Mouse (Mus musculus): ENCODE measurements around the gene Gapdh.
"Not testable (repeated sequence)": the region's sequence is repeated elsewhere in the genome, so short reads cannot be mapped to it uniquely, and the experiment has no call there.

Gene Gapdh

DNA sequence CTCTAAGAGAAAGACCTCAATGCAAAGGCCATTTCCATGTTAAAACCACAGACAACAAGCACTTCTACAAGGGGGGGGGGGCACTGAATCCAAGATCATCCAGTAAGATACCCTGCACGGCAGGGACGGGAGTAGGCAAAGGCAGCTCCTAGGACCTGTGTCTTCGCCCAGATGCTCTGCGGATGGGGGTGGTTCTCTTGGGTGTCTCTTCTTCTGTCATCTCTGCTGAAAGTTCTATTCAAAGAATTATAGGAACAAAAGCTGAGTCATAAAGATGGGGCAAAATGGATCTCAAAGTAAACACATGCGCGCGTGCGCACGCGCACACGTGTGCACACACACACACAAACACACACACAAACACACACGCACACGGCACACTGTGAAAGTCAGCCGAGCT, 1.8 kb upstream of the Gapdh start:
- no peak for DNase-seq (ENCODE audit: low spot score in 2 of 2)

DNA sequence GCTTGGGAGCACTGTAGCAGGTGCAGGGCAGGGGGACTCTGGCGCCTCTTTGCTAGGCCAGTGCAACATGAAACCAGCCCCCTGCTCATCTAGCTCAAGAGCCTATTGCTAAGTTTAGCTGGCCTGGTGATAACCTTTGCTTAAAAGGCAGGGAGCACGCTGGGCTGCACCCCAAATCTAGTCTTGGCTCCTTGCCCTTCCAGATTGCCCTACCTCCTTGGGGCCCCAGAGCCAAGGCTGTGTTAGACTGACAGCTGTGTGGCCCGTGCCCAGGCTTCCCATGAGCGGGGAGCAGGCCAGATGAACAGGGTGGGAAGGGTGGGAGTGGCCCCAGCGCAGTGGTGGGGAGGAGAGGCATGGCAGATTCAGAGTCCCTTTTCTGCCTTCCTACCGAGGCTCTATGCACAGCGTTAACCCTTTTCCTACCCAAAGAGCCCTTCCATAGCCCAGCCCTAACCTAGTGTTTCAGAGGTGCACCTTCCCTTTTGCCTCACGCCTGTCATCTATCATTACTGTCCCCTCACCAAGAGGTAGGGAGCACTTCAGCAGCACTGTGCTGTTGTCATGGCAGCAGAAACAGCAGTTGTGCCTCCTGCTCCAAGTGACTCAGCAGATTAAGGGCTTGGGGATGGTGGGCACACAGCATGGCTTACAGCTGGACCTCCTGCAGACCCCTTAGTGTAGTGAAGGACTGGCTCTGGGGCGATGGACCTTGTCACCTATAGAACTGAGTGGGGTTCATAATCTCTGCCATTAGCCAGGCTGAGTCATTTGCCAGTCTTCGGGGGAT, 789 bp upstream of the Gapdh start:
- DNase-seq (ENCODE audit: low spot score in 2 of 2) = no peak

DNA sequence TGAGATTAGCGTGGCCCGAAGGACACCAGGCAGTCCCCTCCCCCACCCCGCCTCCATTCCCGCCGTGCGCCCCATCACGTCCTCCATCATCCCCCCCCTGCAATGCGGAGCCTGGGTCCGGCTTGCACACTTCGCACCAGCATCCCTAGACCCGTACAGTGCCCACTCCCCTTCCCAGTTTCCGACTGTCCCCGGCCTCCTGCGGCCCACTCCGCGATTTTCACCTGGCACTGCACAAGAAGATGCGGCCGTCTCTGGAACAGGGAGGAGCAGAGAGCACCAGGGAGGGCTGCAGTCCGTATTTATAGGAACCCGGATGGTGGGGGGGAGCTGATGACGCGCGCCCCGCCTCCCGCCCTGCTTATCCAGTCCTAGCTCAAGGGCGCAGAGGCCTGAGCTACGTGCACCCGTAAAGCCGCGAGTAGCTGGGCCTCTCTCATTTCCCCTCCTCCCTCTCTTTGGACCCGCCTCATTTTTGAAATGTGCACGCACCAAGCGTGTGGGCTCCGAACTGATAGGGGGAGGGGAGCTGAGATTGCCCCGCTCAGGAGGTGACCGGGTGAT, 857 bp downstream of the Gapdh start:
- peak; percentile 98 for DNase-seq (ENCODE audit: low spot score in 2 of 2)

DNA sequence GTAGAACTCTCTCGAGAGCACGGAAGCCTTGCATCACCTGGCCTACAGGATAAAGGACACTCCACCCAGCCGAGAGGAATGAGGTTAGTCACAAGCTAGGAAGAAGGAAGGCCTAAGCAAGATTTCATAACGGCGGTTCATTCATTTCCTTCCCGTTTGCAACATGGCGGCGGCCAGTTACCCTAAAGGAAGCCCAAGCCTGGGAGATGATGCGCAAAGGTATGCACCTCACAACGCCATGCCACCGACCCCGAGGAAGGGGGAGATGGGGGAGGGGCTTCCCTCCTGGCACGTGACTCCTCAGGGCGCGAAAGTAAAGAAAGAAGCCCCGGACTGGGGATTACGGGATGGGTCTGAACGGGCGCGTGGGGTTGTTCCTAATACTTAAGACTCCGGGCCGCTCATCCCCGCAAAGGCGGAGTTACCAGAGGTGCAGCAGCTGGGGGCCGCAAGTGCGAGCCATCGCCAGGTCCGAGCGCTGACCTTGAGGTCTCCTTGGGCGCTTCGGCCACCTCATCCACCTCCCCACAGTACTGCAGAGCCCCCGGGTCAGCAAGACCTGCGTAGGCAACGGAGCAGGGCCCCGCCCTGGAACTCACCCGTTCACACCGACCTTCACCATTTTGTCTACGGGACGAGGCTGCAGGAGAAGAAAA, 1.5 kb downstream of the Gapdh start:
- no peak for DNase-seq (ENCODE audit: low spot score in 2 of 2)

DNA sequence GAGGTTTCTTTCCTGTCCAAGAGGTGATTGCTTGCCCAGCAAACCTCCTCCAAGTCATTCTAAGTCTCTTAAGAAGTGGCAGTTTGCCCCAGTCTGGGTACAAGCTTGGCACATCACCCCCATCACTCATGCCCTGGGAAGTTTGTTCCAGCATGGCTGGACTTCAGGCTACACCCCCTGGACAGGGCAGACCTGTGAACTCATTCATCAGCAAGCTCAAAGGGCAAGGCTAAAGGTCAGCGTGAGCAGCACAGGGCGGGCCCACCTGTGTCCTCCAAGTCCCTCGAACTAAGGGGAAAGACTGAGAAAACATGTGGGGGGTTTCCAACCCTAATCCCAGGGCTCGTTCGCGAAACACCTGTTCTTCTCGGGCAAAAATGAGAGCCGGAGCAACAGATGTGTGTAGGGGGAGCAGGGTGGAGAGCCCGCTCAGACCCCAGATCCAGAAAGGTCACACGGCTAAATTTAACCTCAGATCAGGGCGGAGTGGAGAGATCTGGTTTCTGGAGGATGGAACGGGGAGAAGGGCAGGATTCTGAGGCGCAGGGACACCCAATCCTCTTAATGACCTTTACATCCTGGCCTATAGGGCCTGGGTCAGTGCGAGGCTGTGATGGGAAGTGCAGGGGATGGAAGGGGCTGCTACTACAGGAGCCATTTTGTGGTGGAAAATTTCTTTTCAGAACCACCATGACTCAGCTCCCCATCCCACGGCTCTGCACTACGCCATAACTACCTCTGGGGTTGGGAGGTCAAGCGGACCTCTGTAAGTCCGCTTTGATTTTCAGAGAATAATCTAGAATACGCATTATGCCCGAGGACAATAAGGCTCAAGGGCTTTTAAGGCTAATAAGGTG, 2.2 kb downstream of the Gapdh start:
- no peak for DNase-seq (ENCODE audit: low spot score in 2 of 2)

DNA sequence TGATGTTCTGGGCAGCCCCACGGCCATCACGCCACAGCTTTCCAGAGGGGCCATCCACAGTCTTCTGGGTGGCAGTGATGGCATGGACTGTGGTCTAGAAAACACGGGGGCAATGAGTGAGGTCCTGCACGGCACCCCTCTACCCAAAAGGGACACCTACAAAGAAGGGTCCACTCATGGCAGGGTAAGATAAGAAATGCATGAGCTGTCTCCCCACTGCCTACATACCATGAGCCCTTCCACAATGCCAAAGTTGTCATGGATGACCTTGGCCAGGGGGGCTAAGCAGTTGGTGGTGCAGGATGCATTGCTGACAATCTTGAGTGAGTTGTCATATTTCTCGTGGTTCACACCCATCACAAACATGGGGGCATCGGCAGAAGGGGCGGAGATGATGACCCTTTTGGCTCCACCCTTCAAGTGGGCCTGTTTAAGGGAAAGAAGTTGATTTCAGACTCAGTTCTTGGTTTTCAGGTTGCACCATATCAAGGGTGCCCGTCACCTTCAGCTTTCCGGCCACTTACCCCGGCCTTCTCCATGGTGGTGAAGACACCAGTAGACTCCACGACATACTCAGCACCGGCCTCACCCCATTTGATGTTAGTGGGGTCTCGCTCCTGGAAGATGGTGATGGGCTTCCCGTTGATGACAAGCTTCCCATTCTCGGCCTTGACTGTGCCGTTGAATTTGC, 3.5 kb downstream of the Gapdh start:
- not testable (repeated sequence) for DNase-seq (ENCODE audit: low spot score in 2 of 2)

DNA sequence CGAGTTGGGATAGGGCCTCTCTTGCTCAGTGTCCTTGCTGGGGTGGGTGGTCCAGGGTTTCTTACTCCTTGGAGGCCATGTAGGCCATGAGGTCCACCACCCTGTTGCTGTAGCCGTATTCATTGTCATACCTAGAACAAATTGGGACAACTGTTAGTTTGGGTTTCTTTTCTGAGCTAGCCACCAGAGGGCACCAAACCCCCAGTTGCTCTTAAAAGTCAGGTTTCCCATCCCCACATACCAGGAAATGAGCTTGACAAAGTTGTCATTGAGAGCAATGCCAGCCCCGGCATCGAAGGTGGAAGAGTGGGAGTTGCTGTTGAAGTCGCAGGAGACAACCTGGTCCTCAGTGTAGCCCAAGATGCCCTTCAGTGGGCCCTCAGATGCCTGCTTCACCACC, 4.3 kb downstream of the Gapdh start:
- DNase-seq (ENCODE audit: low spot score in 2 of 2) = not testable (repeated sequence)

DNA sequence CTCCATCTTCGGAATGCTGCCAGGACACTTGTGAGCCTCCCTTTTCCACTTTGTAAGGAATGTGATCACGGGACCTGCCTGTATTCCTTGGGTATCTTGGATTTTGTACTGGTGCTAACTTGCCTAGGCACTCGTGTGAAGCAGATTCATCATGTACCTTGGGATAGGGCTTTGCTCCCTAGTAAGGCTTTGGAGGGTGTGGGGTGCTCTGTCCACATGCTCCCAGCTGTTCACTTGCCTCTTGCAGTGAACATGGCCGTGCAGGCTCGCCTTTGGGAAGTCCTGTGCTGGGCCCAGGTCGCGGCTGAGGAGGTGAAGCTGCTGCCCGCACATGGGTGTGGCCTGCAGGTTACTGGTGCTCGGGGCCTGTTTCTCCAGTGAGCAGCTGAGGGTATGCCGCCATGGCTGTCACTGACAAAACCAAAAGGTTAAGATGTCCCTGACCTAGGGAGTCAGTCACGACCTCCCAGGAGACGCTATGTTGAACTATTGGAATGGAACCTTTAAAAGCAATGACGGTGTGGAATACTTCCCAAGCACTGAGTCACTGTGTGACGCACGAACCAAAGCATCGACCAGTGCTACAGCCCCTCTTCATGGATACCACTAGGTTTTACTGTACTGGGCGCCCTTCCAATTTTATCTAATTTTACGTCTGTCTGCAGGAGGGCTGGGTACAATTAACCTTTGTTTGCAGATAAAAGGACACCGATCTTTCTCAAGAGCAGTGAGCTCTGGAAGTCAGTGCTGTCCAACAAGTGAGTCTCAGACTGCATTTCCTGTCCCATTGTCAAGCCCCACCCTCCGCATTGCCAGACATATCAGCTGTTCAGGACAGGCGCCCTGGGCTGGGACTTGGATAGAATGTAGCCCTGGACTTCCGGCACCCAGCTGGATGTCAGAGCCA, 5.2 kb downstream of the Gapdh start:
- peak in 1 of 2 experiments; percentile 68 for DNase-seq (ENCODE audit: low spot score in 2 of 2)

DNA sequence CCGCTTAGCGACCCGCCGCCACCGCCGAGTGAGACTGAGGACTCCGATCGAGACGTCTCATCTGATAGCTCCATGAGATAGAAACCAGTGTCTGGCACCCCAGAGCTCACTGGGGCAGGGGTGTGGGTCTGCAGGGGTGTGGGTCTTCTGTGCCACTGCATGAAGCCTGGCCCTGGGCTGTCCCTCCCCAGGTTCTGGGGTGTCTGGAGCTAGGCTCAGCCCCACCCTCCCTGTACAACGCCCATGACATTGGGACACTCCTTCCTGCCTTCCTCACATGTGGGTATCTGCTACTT, 5.8 kb downstream of the Gapdh start:
- DNase-seq (ENCODE audit: low spot score in 2 of 2) = no peak

DNA sequence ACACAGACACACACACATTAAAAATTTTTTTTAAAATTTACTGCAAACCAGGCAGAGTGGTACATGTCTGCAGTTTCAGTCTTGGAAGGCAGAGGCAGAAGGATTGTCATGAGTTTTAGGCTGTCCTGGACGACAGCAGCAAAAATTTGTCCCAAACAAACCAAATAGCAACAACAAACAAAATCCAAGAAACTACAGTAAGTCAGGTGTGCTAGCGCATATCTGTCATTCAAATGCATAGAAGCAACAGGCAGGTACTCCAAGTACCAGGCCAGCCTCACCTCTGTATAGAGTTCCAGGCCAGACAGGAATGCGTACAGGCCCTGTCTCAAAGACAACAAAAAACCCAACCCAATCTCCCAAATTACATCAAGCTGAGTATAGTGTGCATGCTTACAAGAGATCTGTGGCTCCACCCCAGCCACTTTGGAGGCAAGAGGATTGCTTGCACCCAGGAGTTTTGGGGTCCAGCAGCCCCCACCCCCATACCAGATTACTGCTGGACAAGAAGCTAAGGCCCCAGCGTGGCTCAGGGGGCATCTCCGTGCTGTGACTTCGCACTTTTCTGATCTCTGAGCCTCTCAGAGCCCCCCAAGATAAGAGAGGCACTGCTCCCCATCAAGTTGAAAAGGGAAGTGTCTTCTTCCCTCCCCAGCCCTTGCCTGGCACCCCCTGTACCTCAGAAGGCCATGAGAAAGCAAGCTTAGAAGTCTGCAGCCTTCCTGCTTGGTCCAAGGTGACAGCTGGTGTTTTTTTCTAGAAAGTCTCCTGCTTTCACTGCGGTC, 6.3 kb downstream of the Gapdh start:
- no peak for DNase-seq (ENCODE audit: low spot score in 2 of 2)

DNA sequence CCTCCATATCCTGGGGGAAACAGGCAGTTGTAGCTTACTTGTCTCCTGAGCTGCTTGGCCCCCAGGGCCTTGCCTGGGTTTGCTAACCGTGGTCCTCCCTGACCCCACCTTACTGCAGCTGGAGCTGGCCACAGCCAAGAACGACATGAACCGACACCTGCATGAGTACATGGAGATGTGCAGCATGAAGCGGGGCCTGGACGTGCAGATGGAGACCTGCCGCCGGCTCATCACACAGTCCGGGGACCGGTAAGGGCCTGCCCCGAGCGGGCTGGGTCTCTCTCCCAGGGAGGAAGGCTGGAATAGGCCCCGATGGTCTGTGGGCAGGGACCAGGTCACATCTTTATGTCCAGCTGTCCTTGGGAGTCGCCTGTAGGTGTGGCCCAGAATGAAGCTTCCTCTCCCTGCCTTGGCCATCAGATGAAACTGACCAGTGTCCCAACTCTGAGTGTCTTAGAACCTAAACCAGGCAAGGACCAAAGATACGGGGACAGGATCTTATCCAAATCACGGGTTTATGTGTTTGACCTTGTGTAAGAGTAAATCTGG, 7.2 kb downstream of the Gapdh start:
- DNase-seq (ENCODE audit: low spot score in 2 of 2) = no peak

DNA sequence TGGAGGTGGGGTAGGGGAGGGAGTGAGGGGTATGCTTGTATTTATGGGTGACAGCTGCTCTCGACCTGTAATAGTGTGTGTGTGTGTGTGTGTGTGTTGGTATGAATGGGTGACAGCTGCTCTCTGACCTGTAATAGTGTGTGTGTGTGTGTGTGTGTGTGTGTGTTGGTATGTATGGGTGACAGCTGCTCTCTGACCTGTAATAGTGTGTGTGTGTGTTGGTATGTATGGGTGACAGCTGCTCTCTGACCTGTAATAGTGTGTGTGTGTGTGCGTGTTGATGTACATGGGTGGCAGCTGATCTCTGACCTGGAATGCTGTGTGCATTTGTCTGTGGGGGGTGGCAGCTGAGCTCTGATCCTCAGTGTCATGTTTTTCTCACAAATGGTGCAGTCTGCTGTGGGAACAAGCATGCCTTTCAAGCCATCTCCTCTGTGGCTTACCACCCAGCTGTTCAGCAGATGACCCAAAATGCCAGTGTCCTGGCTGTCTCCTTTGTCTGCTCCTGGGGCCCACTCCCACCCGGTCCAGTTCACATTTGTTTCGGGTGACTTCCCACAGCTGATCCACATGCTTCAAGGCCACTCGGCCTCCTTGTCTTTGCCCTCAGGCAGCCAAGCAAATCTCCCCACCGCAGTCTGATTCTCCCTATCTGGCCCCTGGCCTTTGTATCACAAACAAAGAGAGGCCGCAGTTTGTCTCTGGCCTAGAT, 9.2 kb downstream of the Gapdh start:
- DNase-seq (ENCODE audit: low spot score in 2 of 2) = no peak

DNA sequence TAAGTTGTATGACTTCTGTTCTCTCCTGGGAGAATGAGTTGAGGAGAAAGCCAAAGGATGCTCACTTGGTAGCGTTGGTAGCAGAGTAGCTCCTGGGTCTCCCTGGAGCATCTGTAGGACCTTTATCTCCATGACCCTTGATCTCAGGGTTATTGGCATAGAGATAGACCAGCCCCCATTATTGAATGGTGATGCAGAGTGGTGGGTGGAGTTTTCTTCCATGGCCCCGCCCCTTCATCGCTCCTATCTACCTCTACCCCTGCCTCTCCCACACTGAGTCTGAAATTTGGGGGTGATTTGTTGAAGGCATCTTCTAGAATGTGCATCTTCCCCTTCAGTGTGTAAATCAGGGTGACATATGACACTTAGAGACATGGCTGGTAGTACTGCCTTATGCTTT, 9.8 kb downstream of the Gapdh start:
- no peak for DNase-seq (ENCODE audit: low spot score in 2 of 2)

DNA sequence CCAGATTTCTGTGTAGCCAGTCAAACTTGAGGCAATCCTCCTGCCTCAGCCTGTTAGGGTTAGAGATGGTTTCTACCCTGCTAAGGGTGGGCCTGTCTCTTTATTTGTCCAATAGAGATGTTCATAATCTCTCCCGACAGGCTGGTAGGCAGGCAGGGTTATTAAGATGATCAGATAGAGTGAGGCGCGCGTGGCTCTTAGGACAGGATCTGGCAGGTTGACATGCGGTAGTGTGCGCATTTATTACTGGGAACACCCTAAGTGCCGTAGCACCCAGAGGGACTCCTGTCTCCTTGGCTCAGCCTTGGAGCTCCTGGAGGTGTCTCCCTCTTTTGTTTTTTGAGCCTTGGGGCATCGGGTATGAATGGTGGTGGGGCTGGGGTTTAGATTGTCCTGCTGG, 11.0 kb downstream of the Gapdh start:
- no peak for DNase-seq (ENCODE audit: low spot score in 2 of 2)

DNA sequence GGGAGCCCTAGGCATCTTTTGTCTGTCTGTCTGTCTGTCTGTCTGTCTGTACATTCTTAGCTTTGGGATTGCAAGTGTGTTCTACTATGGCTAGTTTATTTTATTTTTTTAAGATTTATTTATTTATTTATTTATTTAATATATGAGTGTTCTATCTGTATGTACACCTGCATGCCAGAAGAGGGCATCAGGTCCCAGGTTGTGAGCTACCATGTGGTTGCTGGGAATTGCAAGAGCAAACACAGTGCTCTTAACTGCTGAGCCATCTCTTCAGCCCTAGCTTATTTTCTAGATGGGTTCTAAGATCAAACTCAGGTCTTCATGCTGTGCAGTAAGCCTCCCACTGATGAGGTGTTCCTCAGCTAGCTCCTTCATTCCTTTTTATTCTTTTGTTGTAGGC, 11.7 kb downstream of the Gapdh start:
- DNase-seq (ENCODE audit: low spot score in 2 of 2) = no peak

DNA sequence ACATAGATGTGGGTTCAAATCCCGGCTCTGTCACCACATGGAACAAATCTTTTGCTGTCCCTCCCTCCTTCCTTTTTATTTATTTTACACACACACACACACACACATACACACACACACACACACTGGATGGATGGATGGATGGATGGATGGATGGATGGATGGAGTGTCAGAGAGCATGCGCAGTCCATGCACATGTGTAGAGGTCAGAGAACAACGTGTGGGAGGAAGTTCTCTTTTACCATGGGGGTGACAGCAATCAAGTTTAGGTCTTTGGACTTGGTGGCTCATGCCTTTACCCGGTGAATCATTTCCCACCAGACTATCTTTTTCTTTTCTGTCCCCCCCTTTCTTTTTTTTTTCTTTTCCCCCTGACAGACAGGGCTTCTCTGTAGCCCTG, 12.6 kb downstream of the Gapdh start:
- no peak for DNase-seq (ENCODE audit: low spot score in 2 of 2)

DNA sequence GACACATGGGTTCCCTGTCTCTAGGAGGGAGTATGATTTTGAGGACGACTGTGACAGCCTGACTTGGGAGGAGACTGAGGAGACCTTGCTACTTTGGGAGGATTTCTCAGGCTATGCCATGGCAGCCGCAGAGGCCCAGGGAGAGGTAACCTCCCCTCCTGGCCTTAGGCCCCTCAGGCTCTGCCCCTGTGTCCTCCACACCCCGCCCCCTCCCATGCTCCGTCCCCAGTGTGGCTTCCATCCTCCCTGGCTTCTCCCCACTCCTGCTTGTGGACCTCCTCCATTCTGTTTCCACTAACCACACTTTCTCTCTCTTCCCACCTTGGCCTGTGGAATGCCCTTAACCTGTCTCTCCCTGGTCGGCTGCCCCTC, 13.3 kb downstream of the Gapdh start:
- no peak for DNase-seq (ENCODE audit: low spot score in 2 of 2)

DNA sequence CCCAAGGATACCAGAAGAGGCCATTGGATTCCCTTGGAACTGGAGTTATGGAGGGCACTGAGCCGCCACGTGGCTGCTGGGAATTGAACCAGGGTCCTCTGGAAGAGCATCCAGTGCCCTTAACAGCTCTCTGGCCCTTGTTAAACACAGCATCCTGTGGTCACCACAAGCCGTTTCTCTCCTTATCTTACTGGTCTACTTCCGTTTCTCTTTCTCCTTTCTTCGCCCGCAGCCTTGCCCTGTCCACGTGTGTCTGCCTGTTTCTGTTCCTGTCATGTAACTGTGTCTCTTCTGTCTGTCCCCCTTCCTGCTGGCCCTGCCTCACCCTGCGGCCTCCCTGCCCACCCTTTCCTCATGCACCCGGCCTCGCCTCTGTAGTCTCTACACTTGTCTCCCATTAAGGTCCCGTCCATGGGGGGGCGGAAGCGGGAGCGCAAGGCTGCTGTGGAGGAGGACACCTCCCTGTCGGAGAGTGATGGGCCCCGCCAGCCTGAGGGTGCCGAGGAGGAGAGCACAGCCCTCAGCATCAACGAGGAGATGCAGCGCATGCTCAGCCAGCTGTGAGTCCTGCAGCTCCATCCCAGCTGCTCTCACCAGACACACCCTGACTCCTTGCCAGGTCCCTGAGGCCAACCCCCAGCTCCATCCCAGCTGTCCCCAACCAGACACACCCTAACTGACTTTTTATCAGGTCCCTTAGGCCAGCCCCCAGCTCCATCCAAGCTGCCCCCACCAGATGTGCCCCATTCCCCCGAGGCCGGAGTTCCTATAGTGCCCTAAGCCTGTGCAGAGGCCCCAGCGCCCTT, 13.9 kb downstream of the Gapdh start:
- no peak for DNase-seq (ENCODE audit: low spot score in 2 of 2)
